Mouse (Mus musculus): ENCODE data around the gene Nlrp9b. TPM values are rescaled to one million over a fixed set of nuclear protein-coding genes. Genes with fewer than 3 reads are reported as not detected.
"Not testable (repeated sequence)": the region's sequence is repeated elsewhere in the genome, so short reads cannot be mapped to it uniquely, and the experiment has no call there.

The Nlrp9b gene
- polyA plus RNA-seq, 1 experiment from 2014 or later: not detected

- ATAC-seq (no peak), DNase-seq (no peak)
- WGBS (ENCODE audit: insufficient replicate concordance): 68% methylated on average over 7 of the region's 7 CpGs
- H3K9ac ChIP-seq (replicated peaks): no peak within 1 kb of the TSS
- TF ChIP-seq EP300 (IDR thresholded peaks at IDR 0.05; ENCODE audit: low read depth) (no peak), CTCF (IDR thresholded peaks at IDR 0.05; ENCODE audit: low read depth) (no peak)
- no peak within 1 kb of the TSS for H3K27ac ChIP-seq (ENCODE audit: low read depth)
- no peak within 1 kb of the TSS for H3K4me2 ChIP-seq (ENCODE audit: low read depth, low read length)
- no peaks in the 10 kb centered on the region for H3K4me1 ChIP-seq (ENCODE audit: insufficient read depth)
- H3K36me3 ChIP-seq (replicated peaks; ENCODE audit: insufficient read depth, low read length): no peaks in the 10 kb centered on the region
- no peak within 1 kb of the TSS for H3K4me3 ChIP-seq (ENCODE audit: low read depth, low read length)
- peaks cover 3% of the 10 kb centered on the region for H3K9me3 ChIP-seq (ENCODE audit: low read length)
- H3K27me3 ChIP-seq (ENCODE audit: insufficient read depth, low read length): no peaks in the 10 kb centered on the region
Observed at GRCm38 (mm10) chr7:19964985-19965579, 26.2 kb upstream of the Nlrp9b start, which contains the start of gene Ceacam20. Gene Ceacam20, plus strand, starts transcription at chr7:19965412.

- ATAC-seq: no peak
- Histone ChIP-seq H3K36me3 (replicated peaks; ENCODE audit: insufficient read depth, low read length) (no peaks in the 10 kb centered on the region), H3K27ac (ENCODE audit: low read depth) (no peak overlapping the region), H3K9ac (replicated peaks) (no peak overlapping the region), H3K9me3 (ENCODE audit: low read length) (peaks cover 3% of the 10 kb centered on the region), H3K4me3 (ENCODE audit: low read depth, low read length) (no peak overlapping the region), H3K4me1 (ENCODE audit: insufficient read depth) (no peaks in the 10 kb centered on the region), H3K4me2 (ENCODE audit: low read depth, low read length) (no peak overlapping the region), H3K27me3 (ENCODE audit: insufficient read depth, low read length) (no peaks in the 10 kb centered on the region)
- 70% methylated on average over 3 of the region's 3 CpGs for WGBS (ENCODE audit: insufficient replicate concordance)
- no peak for DNase-seq
- no peak for TF ChIP-seq EP300 (IDR thresholded peaks at IDR 0.05; ENCODE audit: low read depth)
- no peak for TF ChIP-seq CTCF (IDR thresholded peaks at IDR 0.05; ENCODE audit: low read depth)
Observed at GRCm38 (mm10) chr7:19969106-19969505, 22.2 kb upstream of the Nlrp9b start.

GRCm38 (mm10) chr7:19969541-19970090 lies 21.6 kb upstream of the Nlrp9b start:
- no peaks in the 10 kb centered on the region for H3K4me1 ChIP-seq (ENCODE audit: insufficient read depth)
- WGBS (ENCODE audit: insufficient replicate concordance): 84% methylated on average over 4 of the region's 4 CpGs
- H3K9me3 ChIP-seq (ENCODE audit: low read length): peaks cover 3% of the 10 kb centered on the region
- H3K27me3 ChIP-seq (ENCODE audit: insufficient read depth, low read length): no peaks in the 10 kb centered on the region
- no peak overlapping the region for H3K4me2 ChIP-seq (ENCODE audit: low read depth, low read length)
- H3K27ac ChIP-seq (ENCODE audit: low read depth): no peak overlapping the region
- ATAC-seq (no peak), DNase-seq (no peak)
- no peaks in the 10 kb centered on the region for H3K36me3 ChIP-seq (replicated peaks; ENCODE audit: insufficient read depth, low read length)
- no peak overlapping the region for H3K4me3 ChIP-seq (ENCODE audit: low read depth, low read length)
- no peak for TF ChIP-seq EP300 (IDR thresholded peaks at IDR 0.05; ENCODE audit: low read depth)
- peak; percentile 27 for TF ChIP-seq CTCF (IDR thresholded peaks at IDR 0.05; ENCODE audit: low read depth)
- no peak overlapping the region for H3K9ac ChIP-seq (replicated peaks)

- Histone ChIP-seq H3K9me3 (ENCODE audit: low read length) (peaks cover 3% of the 10 kb centered on the region), H3K36me3 (replicated peaks; ENCODE audit: insufficient read depth, low read length) (no peaks in the 10 kb centered on the region), H3K27me3 (ENCODE audit: insufficient read depth, low read length) (no peaks in the 10 kb centered on the region), H3K4me1 (ENCODE audit: insufficient read depth) (no peaks in the 10 kb centered on the region), H3K9ac (replicated peaks) (no peak overlapping the region), H3K4me2 (ENCODE audit: low read depth, low read length) (no peak overlapping the region), H3K27ac (ENCODE audit: low read depth) (no peak overlapping the region), H3K4me3 (ENCODE audit: low read depth, low read length) (no peak overlapping the region)
- no peak for TF ChIP-seq EP300 (IDR thresholded peaks at IDR 0.05; ENCODE audit: low read depth)
- no peak for TF ChIP-seq CTCF (IDR thresholded peaks at IDR 0.05; ENCODE audit: low read depth)
- ATAC-seq (no peak), DNase-seq (peak; percentile 2)
- 89% methylated on average over 8 of the region's 8 CpGs for WGBS (ENCODE audit: insufficient replicate concordance)
Observed at GRCm38 (mm10) chr7:19970196-19970595, 21.1 kb upstream of the Nlrp9b start.

GRCm38 (mm10) chr7:19971516-19971915 lies 19.7 kb upstream of the Nlrp9b start:
- Histone ChIP-seq H3K4me3 (ENCODE audit: low read depth, low read length) (no peak overlapping the region), H3K4me2 (ENCODE audit: low read depth, low read length) (no peak overlapping the region), H3K9me3 (ENCODE audit: low read length) (peaks cover 3% of the 10 kb centered on the region), H3K9ac (replicated peaks) (no peak overlapping the region), H3K27me3 (ENCODE audit: insufficient read depth, low read length) (no peaks in the 10 kb centered on the region), H3K36me3 (replicated peaks; ENCODE audit: insufficient read depth, low read length) (no peaks in the 10 kb centered on the region), H3K27ac (ENCODE audit: low read depth) (no peak overlapping the region), H3K4me1 (ENCODE audit: insufficient read depth) (no peaks in the 10 kb centered on the region)
- WGBS (ENCODE audit: insufficient replicate concordance): 83% methylated on average over 4 of the region's 4 CpGs
- TF ChIP-seq EP300 (IDR thresholded peaks at IDR 0.05; ENCODE audit: low read depth) (no peak), CTCF (IDR thresholded peaks at IDR 0.05; ENCODE audit: low read depth) (no peak)
- no peak for ATAC-seq
- DNase-seq: peak; percentile 8

GRCm38 (mm10) chr7:19996721-19997120 lies 5.5 kb downstream of the Nlrp9b start:
- not testable (repeated sequence) for H3K27ac ChIP-seq (ENCODE audit: low read depth); ATAC-seq; H3K4me3 ChIP-seq (ENCODE audit: low read depth, low read length); H3K4me1 ChIP-seq (ENCODE audit: insufficient read depth); H3K36me3 ChIP-seq (replicated peaks; ENCODE audit: insufficient read depth, low read length); H3K9ac ChIP-seq (replicated peaks); DNase-seq; H3K9me3 ChIP-seq (ENCODE audit: low read length); H3K27me3 ChIP-seq (ENCODE audit: insufficient read depth, low read length); H3K4me2 ChIP-seq (ENCODE audit: low read depth, low read length)
- 63% methylated on average over 3 of the region's 3 CpGs for WGBS (ENCODE audit: insufficient replicate concordance)

Data from liver, postnatal 0 days (tissue).